In the genomic region with DNA sequence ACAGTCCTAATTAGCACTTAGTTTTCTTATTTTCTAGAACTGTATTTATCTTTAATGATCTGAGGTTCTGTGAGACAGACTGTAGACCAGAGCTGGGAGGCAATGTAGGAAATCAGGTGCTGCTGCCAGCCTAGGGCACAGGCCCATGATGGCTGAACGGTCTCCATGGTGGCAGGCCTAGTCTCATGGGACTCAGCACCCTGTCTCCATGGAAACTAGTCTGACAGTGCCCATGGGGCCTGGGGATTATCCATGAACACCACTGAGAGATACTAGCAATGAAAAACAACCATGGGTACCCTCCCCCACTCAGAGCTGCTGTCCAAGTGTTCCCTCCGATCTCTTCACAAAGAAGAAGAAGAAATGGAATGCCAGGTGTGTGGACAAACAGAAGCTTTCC, we compare ENCODE assay signal across 12 mouse cellular contexts. TPM values are rescaled to one million over a fixed set of nuclear protein-coding genes. Genes with fewer than 3 reads are reported as not detected.
A peak's percentile ranks its signal among the peaks of the same experiment; 100 is the strongest.
DNase-seq lines count a peak whose midpoint lies in the region; ATAC-seq and TF ChIP-seq lines count a peak whose summit lies in the region.
"Had no signal": no experiment of that assay in that cellular context is flagged by ENCODE, and none has a peak within 500 bp of the region (broad histone marks: within the 10 kb centered on the region; RNA-seq: fewer than 3 reads in every experiment).

No protein-coding gene starts in this region.

- WGBS in hindbrain, embryonic 10.5 days: 66% methylated on average over 2 of the region's 2 CpGs
- WGBS in hindbrain, embryonic 13.5 days: 35% methylated on average over 2 of the region's 2 CpGs
- 35% methylated on average over 2 of the region's 2 CpGs for WGBS in forebrain, embryonic 13.5 days
- 15% methylated on average over 2 of the region's 2 CpGs for whole genome bisulfite sequencing in midbrain, embryonic 14.5 days
- WGBS in lung, adult 2 months: 75% methylated on average over 2 of the region's 2 CpGs

- no peak overlapping the region for H3K4me2 ChIP-seq in hindbrain, embryonic 13.5 days
- H3K4me2 ChIP-seq in forebrain, embryonic 13.5 days: no peak overlapping the region
- H3K4me2 ChIP-seq in midbrain, embryonic 14.5 days (ENCODE audit: low read length): no peak overlapping the region

- H3K4me1 ChIP-seq in hindbrain, embryonic 10.5 days (replicated peaks): peaks cover 23% of the 10 kb centered on the region
- peaks cover 40% of the 10 kb centered on the region for H3K4me1 ChIP-seq in hindbrain, embryonic 13.5 days (replicated peaks)
- H3K4me1 ChIP-seq in forebrain, embryonic 13.5 days: peaks cover 42% of the 10 kb centered on the region
- peaks cover 14% of the 10 kb centered on the region for H3K4me1 ChIP-seq in midbrain, embryonic 14.5 days (ENCODE audit: control insufficient read depth, insufficient read depth, low read length)
- H3K4me1 ChIP-seq in lung, adult 2 months (ENCODE audit: control insufficient read depth, insufficient read depth, low read length): no peaks in the 10 kb centered on the region

- 0 out of 2 replicates have a peak, but pooled peaks cover 4% of the 10 kb centered on the region for H3K36me3 ChIP-seq in hindbrain, embryonic 10.5 days
- H3K36me3 ChIP-seq in hindbrain, embryonic 13.5 days: no peaks in the 10 kb centered on the region
- H3K36me3 ChIP-seq in forebrain, embryonic 13.5 days (ENCODE audit: poor library complexity, severe bottlenecking): no peaks in the 10 kb centered on the region
- H3K36me3 ChIP-seq in midbrain, embryonic 14.5 days (ENCODE audit: control insufficient read depth, insufficient read depth, low read length): no peaks in the 10 kb centered on the region

- H3K9me3 ChIP-seq in hindbrain, embryonic 10.5 days: no peaks in the 10 kb centered on the region
- no peaks in the 10 kb centered on the region for H3K9me3 ChIP-seq in hindbrain, embryonic 13.5 days
- H3K9me3 ChIP-seq in forebrain, embryonic 13.5 days (replicated peaks): no peaks in the 10 kb centered on the region
- no peaks in the 10 kb centered on the region for H3K9me3 ChIP-seq in midbrain, embryonic 14.5 days (ENCODE audit: control insufficient read depth, low read length)

- H3K4me3 ChIP-seq in hindbrain, embryonic 10.5 days: no peak overlapping the region
- H3K4me3 ChIP-seq in hindbrain, embryonic 13.5 days: no peak overlapping the region
- H3K4me3 ChIP-seq in forebrain, embryonic 13.5 days: no peak overlapping the region
- no peak overlapping the region for H3K4me3 ChIP-seq in midbrain, embryonic 14.5 days (replicated peaks; ENCODE audit: low read depth, low read length)
- no peak overlapping the region for H3K4me3 ChIP-seq in lung, adult 2 months (replicated peaks; ENCODE audit: extremely low read depth, low read depth, low read length)

- peak overlapping the region; percentile 64 for H3K27ac ChIP-seq in hindbrain, embryonic 10.5 days
- H3K27ac ChIP-seq in hindbrain, embryonic 13.5 days: no peak overlapping the region
- peak overlapping the region; percentile 72 for H3K27ac ChIP-seq in forebrain, embryonic 13.5 days
- H3K27ac ChIP-seq in midbrain, embryonic 14.5 days (replicated peaks; ENCODE audit: low read depth, low read length): peak overlapping the region; percentile 67
- H3K27ac ChIP-seq: kidney, postnatal 0 days; liver, embryonic 14.5 days had no signal

- ATAC-seq in hindbrain, embryonic 13.5 days (ENCODE audit: low FRiP score): no peak
- peak; percentile 57; the same call in 1 of the 2 replicates for ATAC-seq in forebrain, embryonic 13.5 days
- ATAC-seq in midbrain, embryonic 14.5 days (ENCODE audit: low FRiP score, low TSS enrichment): peak; percentile 48; the same call in 1 of the 2 replicates
- no peak for ATAC-seq in frontal cortex, adult (ENCODE audit: low TSS enrichment)

- no peak overlapping the region for H3K9ac ChIP-seq in hindbrain, embryonic 13.5 days
- no peak overlapping the region for H3K9ac ChIP-seq in forebrain, embryonic 13.5 days
- no peak overlapping the region for H3K9ac ChIP-seq in midbrain, embryonic 14.5 days (replicated peaks; ENCODE audit: low read length)
- H3K9ac ChIP-seq: liver, embryonic 14.5 days had no signal

- DNase-seq in hindbrain, embryonic 10.5 days (ENCODE audit: low spot score): no peak
- DNase-seq in MN1 (ENCODE audit: low spot score): peak; percentile 53
- DNase-seq in midbrain, embryonic 14.5 days: peak; percentile 69
- no peak for DNase-seq in lung, adult 2 months
- no peak for DNase-seq in spleen, postnatal 10 days (ENCODE audit: low spot score in 2 of 2)
- DNase-seq: heart, adult 11 months; thymus, postnatal 4 days had no signal

- no peak for TF ChIP-seq CTCF in lung, adult 2 months (IDR thresholded peaks at IDR 0.05; ENCODE audit: insufficient read depth, low read length)

- no peak for TF ChIP-seq POLR2A in lung, adult 2 months (IDR thresholded peaks at IDR 0.05; ENCODE audit: borderline replicate concordance, extremely low read depth, low read depth, low read length)

- H3K27me3 ChIP-seq in hindbrain, embryonic 10.5 days (ENCODE audit: insufficient read depth, poor library complexity, severe bottlenecking): no peaks in the 10 kb centered on the region
- no peaks in the 10 kb centered on the region for H3K27me3 ChIP-seq in hindbrain, embryonic 13.5 days
- no peaks in the 10 kb centered on the region for H3K27me3 ChIP-seq in forebrain, embryonic 13.5 days
- no peaks in the 10 kb centered on the region for H3K27me3 ChIP-seq in midbrain, embryonic 14.5 days (ENCODE audit: control insufficient read depth, insufficient read depth, low read length)

RNA-seq across cellular contexts. Expression of a gene that starts 29.1 kb away (rescaled TPM):
- polyA plus RNA-seq in hindbrain, embryonic 10.5 days (2016; fragmentation: Nextera tagmentation; extraction: Ambion mirVana): 111 and 114 TPM in 2 replicates
- 127 and 134 TPM in 2 replicates for polyA plus RNA-seq in hindbrain, embryonic 13.5 days (2015; fragmentation: Nextera tagmentation; extraction: Ambion mirVana)
- polyA plus RNA-seq in forebrain, embryonic 13.5 days (2015; fragmentation: Nextera tagmentation; extraction: Ambion mirVana): 122 TPM in 2 replicates
- 97.2 and 105 TPM in 2 replicates for polyA plus RNA-seq in midbrain, embryonic 14.5 days (2014; fragmentation: Nextera tagmentation; extraction: Ambion mirVana)
- 61.1 and 64.5 TPM in 2 replicates for polyA plus RNA-seq in lung, adult 2 months (2012; rRNA removed)

RNA-seq across cellular contexts. Expression of a gene that starts 29.4 kb away (rescaled TPM):
- polyA plus RNA-seq in hindbrain, embryonic 10.5 days (2016; fragmentation: Nextera tagmentation; extraction: Ambion mirVana): 35.8 and 37.0 TPM in 2 replicates
- 47.1 and 47.5 TPM in 2 replicates for polyA plus RNA-seq in hindbrain, embryonic 13.5 days (2015; fragmentation: Nextera tagmentation; extraction: Ambion mirVana)
- polyA plus RNA-seq in forebrain, embryonic 13.5 days (2015; fragmentation: Nextera tagmentation; extraction: Ambion mirVana): 42.1 and 43.1 TPM in 2 replicates
- 48.2 and 48.4 TPM in 2 replicates for polyA plus RNA-seq in midbrain, embryonic 14.5 days (2014; fragmentation: Nextera tagmentation; extraction: Ambion mirVana)
- 21.1 and 29.5 TPM in 2 replicates for polyA plus RNA-seq in lung, adult 2 months (2012; rRNA removed)

Comparison
In these comparisons a context has a peak if more than half of its experiments do, and no peak if none do; other contexts are left out.
1. DNase-seq: peak in MN1 (single experiment) and midbrain, embryonic 14.5 days (single experiment); none in hindbrain, embryonic 10.5 days (single experiment), lung, adult 2 months (single experiment) and spleen, postnatal 10 days (0 of 2).
2. ATAC-seq: peak in forebrain, embryonic 13.5 days (single experiment) and midbrain, embryonic 14.5 days (single experiment); none in hindbrain, embryonic 13.5 days (single experiment) and frontal cortex, adult (single experiment).